Mouse (Mus musculus) cerebellum, adult (tissue): ENCODE results near the gene Tfip11.

Experiments
- ATAC-seq: cut with Nextera tagmentation; 2 replicates; pipeline ENCODE4 v1.9.2; 2017; ENCODE audit warnings: mild to moderate bottlenecking, moderate library complexity, mixed read lengths; ENCODE audit not compliant: insufficient number of reproducible peaks, low FRiP score, low TSS enrichment

Gene Tfip11

GRCm38 (mm10) chr5:112289819-112290535 is 36.2 kb upstream of the Tfip11 start:
- ATAC-seq: no peak

GRCm38 (mm10) chr5:112290536-112290880 is 35.6 kb upstream of the Tfip11 start:
- ATAC-seq: no peak

GRCm38 (mm10) chr5:112291866-112292265 is 34.3 kb upstream of the Tfip11 start:
- ATAC-seq: no peak

GRCm38 (mm10) chr5:112292343-112292980 is 33.7 kb upstream of the Tfip11 start:
- no peak for ATAC-seq

- no peak for ATAC-seq
Observed at GRCm38 (mm10) chr5:112293800-112294199, 32.4 kb upstream of the Tfip11 start.

- no peak for ATAC-seq
Observed at GRCm38 (mm10) chr5:112294696-112295095, 31.5 kb upstream of the Tfip11 start.

GRCm38 (mm10) chr5:112295162-112295561 is 31.0 kb upstream of the Tfip11 start:
- no peak for ATAC-seq

- ATAC-seq: no peak
Observed at GRCm38 (mm10) chr5:112295564-112295963, 30.6 kb upstream of the Tfip11 start.

- ATAC-seq: no peak
Observed at GRCm38 (mm10) chr5:112296404-112297181, 29.6 kb upstream of the Tfip11 start.

GRCm38 (mm10) chr5:112297257-112297656 is 28.9 kb upstream of the Tfip11 start:
- no peak for ATAC-seq

- ATAC-seq: peak; percentile 38; the same call in 1 of the 2 replicates
Observed at GRCm38 (mm10) chr5:112298226-112298988, 27.8 kb upstream of the Tfip11 start.

- no peak for ATAC-seq
Observed at GRCm38 (mm10) chr5:112299399-112299798, 26.8 kb upstream of the Tfip11 start.

- ATAC-seq: no peak
Observed at GRCm38 (mm10) chr5:112300112-112300511, 26.0 kb upstream of the Tfip11 start.

GRCm38 (mm10) chr5:112300721-112301308 is 25.3 kb upstream of the Tfip11 start:
- ATAC-seq: no peak

GRCm38 (mm10) chr5:112301694-112302093 is 24.5 kb upstream of the Tfip11 start:
- ATAC-seq: no peak

- no peak for ATAC-seq
Observed at GRCm38 (mm10) chr5:112302310-112302709, 23.8 kb upstream of the Tfip11 start.

- ATAC-seq: no peak
Observed at GRCm38 (mm10) chr5:112305842-112306241, 20.3 kb upstream of the Tfip11 start.

GRCm38 (mm10) chr5:112313222-112313885 is 12.8 kb upstream of the Tfip11 start:
- ATAC-seq: no peak

- ATAC-seq: no peak
Observed at GRCm38 (mm10) chr5:112316468-112316867, 9.7 kb upstream of the Tfip11 start.

- no peak for ATAC-seq
Observed at GRCm38 (mm10) chr5:112317328-112317727, 8.8 kb upstream of the Tfip11 start.
